Mouse (Mus musculus) c-Kit-negative CD71-positive TER-119-positive erythroid progenitor cells, embryonic 14.5 days (primary cell): Measurements from ENCODE around the gene Tmprss12.
"Not testable (repeated sequence)": the region's sequence is repeated elsewhere in the genome, so short reads cannot be mapped to it uniquely, and the experiment has no call there.

ENCODE experiments used
- DNase-seq: peaks from one replicate; pipeline ENCODE4 v3.0.0-alpha.2; 2013; ENCODE audit warnings: low read depth, low spot score

Gene Tmprss12

DNA sequence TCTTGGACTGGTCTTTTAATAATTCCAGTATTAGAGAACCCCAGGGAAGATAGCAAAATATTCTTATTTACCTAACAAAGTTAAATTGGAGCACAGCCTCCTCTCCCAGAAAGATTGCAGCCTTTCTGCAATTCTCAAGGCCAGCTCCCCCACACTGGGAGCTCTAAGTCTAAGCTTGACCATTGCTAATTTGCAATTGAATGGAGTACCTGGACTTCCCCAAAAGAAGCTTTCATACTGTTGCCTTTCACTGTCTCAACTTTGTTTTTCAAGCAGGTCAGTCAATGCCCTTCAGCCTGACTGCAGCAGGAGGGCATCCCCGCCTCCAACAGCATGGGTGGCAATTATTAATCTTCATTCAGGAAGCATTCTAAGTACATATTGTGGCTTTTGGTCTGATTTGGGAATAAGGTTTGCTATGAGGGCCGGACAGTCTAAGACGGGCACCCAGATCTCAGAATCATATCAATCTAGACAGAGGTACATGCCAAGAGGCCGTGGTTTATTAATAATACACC is 6.8 kb upstream of the Tmprss12 start:
- DNase-seq, result not testable (repeated sequence)

- no peak for DNase-seq
Measured at GRCm38 (mm10) chr15:100274790-100275559, 5.7 kb upstream of the Tmprss12 start.

GRCm38 (mm10) chr15:100276403-100276802 is 4.2 kb upstream of the Tmprss12 start:
- no peak for DNase-seq

DNA sequence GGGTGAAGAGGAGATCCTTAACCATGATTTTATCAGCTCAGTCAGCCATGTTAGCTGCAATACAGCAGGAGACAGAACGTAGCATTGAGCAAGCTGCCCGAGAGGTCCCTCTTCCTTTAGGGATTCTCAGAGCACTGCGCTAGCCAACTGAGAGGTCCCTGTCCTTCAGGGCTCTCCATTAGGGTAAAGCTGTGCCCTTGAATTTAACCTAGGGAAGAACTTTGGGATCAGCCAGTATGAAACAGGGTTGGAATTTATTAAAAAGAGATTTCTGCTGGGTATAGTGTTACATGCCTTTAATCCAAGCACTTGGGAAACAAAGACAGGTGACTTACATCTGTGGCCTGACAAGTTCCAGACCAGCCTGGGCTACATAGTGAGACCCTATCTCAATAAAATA is 3.1 kb upstream of the Tmprss12 start:
- no peak for DNase-seq

- no peak for DNase-seq
Measured at GRCm38 (mm10) chr15:100288980-100289379, 8.3 kb downstream of the Tmprss12 start.

- no peak for DNase-seq
Measured at GRCm38 (mm10) chr15:100290858-100291257, 10.2 kb downstream of the Tmprss12 start.

- no peak for DNase-seq
Measured at GRCm38 (mm10) chr15:100292326-100292725, 11.7 kb downstream of the Tmprss12 start.

GRCm38 (mm10) chr15:100297856-100298255 is 17.2 kb downstream of the Tmprss12 start:
- DNase-seq, result no peak

- DNase-seq, result peak; percentile 28
Measured at GRCm38 (mm10) chr15:100300499-100300898, 19.9 kb downstream of the Tmprss12 start.

DNA sequence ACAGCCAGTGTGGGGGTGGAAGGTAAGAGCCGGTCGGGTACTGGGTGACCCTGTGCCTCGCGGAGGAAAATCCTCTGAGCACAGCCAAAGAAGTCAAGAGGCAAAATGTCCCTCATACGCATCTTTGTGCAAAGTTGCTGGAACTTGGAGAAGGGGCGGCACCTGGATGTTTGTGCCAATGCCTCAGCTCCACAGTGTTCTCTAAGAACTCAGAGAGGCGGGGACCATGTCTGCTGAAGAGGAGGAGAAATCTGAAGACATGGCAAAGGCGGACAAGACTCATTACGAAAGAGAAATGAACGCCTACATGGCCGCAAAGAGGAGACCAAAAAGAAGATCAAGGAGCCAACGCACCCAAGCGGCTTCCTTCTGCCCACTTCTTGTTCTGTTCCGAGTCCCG is 20.9 kb downstream of the Tmprss12 start:
- DNase-seq, result no peak

GRCm38 (mm10) chr15:100303428-100304018 is 22.9 kb downstream of the Tmprss12 start:
- no peak for DNase-seq

DNA sequence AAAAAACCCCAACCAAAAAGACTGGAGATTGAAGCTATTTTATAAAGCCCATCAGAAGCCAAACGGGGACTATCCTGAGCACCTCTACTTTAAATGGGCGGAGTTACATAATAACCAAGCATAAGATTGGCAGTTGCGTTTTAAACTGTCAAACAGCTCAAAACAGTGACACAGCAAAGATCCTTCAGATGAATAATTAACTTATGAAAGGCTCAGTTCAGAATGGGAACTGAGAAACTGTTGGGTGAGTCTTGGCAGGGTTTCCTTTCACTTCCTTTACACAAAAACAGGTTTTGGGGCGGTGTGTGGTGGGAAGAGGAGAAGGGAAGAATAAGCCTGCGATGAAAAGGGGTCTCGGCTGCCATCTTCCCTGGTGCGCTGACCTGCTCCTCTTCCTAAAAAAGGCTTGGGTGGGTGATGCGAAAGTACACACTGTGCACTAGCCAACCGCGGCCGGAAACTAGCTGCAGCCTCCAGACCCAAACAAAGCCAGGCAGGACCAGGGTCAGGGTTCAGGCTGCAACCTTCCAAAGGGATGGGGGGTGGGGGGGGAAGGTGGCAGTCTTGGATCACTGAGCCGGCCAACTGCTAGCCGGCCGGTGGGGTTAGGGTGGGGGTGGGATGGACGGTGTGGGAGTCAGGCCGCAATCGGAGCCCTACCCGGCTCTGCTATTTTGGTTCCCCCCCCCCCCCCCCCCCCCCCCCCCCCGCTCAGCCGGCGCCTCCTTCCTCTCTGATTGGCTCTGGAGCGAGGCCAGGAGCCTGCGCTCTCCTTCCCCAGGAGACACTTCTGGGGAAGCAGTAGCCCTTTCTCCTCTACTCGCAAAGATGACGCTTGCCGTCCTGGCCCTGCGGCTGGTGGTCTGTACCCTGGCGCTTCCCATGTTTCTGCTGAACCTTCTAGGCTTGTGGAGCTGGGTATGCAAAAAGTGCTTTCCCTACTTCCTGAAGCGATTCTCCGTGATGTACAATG is 23.7 kb downstream of the Tmprss12 start, which contains the start of gene Mettl7a1:
TSS of gene Mettl7a1 (plus strand) at position 122 of the 973 bp plus-strand sequence.
- peak; percentile 68 for DNase-seq

DNA sequence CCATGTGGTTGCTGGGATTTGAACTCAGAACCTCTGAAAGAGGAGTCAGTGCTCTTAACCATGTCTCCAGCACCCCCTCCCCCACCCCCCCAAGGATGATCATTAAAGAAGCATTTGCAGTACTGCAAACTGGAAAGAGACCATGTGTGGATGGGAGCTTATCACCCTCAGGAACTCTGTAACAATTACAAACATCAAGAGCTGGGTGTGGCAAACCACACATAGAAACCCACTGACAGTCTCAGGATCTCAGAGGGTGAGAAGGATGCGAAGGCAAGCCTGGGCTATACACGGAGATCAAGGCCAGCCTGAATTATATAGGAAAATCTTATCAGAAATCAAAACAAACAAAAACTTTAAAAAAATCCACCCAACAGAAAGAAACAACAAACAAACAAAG is 25.6 kb downstream of the Tmprss12 start:
- no peak for DNase-seq

DNA sequence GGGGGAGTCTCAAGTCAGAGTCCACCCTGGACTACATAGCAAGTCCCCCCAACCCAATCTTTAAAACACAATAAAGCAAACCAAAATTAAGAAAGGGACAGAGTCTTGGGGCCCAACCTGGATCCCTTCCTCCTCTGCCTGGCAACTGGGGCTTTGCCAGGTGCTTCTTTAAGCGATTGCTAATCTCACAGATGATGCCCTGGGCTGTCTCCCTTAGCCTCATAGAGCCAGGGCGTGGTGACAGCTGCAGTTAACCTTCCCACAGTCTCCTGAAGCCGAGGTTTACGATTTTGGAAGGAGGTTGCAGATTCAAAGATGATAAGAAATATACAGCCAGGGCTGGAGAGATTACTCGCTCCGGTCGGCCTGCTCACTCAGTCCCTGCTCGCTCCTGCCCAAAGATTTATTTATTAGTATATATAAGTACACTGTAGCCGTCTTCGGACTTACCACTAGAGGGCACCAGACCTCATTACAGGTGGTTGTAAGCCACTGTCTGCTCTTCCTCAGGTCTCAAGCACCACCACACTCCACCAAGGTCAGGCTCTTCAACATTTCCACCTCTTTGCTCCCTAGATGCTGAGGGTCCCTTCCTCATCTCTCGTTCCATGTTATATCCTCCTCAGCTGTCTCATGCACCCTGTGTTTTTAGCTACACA is 26.9 kb downstream of the Tmprss12 start:
- peak; percentile 63 for DNase-seq

- DNase-seq, result no peak
Measured at GRCm38 (mm10) chr15:100312346-100312745, 31.7 kb downstream of the Tmprss12 start.

GRCm38 (mm10) chr15:100314448-100315145 is 34.0 kb downstream of the Tmprss12 start:
- no peak for DNase-seq

DNA sequence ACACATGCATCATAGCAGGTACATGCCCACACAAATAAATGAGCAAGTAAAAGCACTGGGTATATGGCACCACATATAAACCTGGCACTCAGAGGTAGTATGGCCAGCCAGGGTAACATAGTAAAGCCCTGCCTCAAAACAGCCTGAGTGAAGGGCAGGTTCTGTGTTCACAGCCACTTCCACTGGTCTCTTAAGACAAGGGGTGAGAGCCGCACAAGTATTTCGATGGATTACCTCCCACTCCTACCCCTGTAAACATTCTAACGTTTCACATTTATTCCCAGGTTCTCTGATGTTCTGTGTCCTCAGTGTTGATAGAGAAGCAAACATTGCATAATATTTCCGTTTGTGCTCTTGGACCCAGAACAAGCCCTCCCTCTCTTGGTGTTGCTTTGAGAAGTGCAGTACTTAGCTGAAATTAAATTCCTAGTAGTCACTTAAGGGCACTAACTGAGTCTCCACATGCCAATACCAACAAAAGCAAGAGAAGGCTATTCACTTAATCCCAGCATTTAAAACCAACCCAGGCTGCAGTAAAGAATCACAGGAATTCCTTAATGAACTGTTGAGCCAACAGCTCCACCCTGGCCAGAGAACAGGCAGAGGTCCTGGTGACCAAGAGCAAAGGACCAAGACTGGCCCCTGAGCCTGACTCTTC is 37.5 kb downstream of the Tmprss12 start:
- DNase-seq, result not testable (repeated sequence)

DNA sequence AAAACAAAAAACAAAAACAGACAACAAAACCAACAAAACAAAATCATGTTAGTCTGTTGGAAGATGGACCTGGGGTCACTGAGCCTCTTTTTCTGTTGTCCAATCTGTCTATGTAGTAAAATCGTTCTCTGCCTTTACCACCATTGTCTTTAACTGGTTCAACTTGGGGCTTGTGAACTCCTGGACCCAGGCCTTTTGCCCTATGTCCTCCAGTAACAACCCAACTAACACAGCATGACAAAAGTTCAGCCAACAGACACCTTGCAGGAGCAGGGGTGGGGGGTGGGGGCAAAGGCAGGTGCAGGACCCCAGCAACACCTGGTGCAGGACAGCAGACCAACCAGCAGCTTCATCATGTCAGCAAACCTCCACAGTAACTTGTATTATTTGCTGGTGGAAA is 39.2 kb downstream of the Tmprss12 start:
- no peak for DNase-seq

- DNase-seq, result no peak
Measured at GRCm38 (mm10) chr15:100320295-100320905, 39.8 kb downstream of the Tmprss12 start.

DNA sequence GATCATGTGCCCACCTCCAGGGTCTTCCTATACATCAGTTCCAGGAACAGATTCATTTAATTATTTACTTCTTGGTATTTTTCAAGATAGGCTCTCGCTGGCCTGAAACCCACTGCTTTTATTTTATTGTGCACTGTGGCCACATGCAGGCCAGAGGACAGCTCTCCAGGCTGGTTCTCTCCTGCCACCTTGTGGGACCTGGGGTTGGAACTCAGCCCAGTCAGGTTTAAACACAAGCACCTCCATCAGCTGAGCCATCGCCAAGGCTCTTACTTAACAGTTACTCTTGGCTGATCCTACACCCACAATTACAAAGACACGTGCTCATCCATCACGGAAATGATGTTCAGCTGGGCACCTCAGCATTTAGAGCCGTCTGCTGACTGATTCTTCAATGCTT is 40.5 kb downstream of the Tmprss12 start:
- no peak for DNase-seq
